In genomic region chr2:66144770-66145169, GRCm38 (mm10) we compare ENCODE assay signal across 15 mouse cellular contexts. TPM values are rescaled to one million over a fixed set of nuclear protein-coding genes. Genes with fewer than 3 reads are reported as not detected.
DNase-seq lines count a peak whose midpoint lies in the region; ATAC-seq and TF ChIP-seq lines count a peak whose summit lies in the region.
"Had no signal": no experiment of that assay in that cellular context is flagged by ENCODE, and none has a peak within 500 bp of the region (broad histone marks: within the 10 kb centered on the region; RNA-seq: fewer than 3 reads in every experiment).

No protein-coding gene starts in this region.

- no peak for TF ChIP-seq CTCF in midbrain, postnatal 0 days (IDR thresholded peaks at IDR 0.05)

- no peaks in the 10 kb centered on the region for H3K9me3 ChIP-seq in kidney, embryonic 14.5 days (ENCODE audit: control insufficient read depth, low read length)
- H3K9me3 ChIP-seq in intestine, embryonic 15.5 days, result no peaks in the 10 kb centered on the region
- H3K9me3 ChIP-seq in midbrain, postnatal 0 days (ENCODE audit: low read length), result no peaks in the 10 kb centered on the region
- H3K9me3 ChIP-seq in midbrain, embryonic 14.5 days (ENCODE audit: control insufficient read depth, low read length), result no peaks in the 10 kb centered on the region
- H3K9me3 ChIP-seq: heart, embryonic 15.5 days; hindbrain, embryonic 13.5 days; liver, embryonic 12.5 days; megakaryocyte, embryonic 14.5 days had no signal

- no peak overlapping the region; the same call in 1 of the 2 replicates for H3K27ac ChIP-seq in kidney, embryonic 14.5 days (ENCODE audit: low read depth, low read length)
- H3K27ac ChIP-seq in intestine, embryonic 15.5 days, result no peak overlapping the region
- no peak overlapping the region for H3K27ac ChIP-seq in midbrain, postnatal 0 days (ENCODE audit: low read depth, low read length)
- no peak overlapping the region for H3K27ac ChIP-seq in midbrain, embryonic 14.5 days (replicated peaks; ENCODE audit: low read depth, low read length)
- H3K27ac ChIP-seq: heart, embryonic 15.5 days; hindbrain, embryonic 13.5 days; liver, embryonic 12.5 days had no signal

- DNase-seq in kidney, adult 18-20 months, result no peak
- DNase-seq in 3134 (ENCODE audit: extremely low read depth, insufficient read length, low spot score), result peak; percentile 31
- peak; percentile 61 for DNase-seq in mesoderm, embryonic 11.5 days (ENCODE audit: low read depth, low spot score)
- no peak for DNase-seq in midbrain, postnatal 0 days (ENCODE audit: low spot score)
- no peak for DNase-seq in left cerebral cortex, postnatal 36 days (ENCODE audit: low spot score in 2 of 2)
- DNase-seq in midbrain, embryonic 14.5 days, result no peak
- DNase-seq: adrenal gland, adult 8-10 months; B cell, adult 2 months; cerebellum, adult 9-10 months had no signal

- H3K4me3 ChIP-seq in kidney, embryonic 14.5 days (ENCODE audit: low read length), result no peak overlapping the region
- no peak overlapping the region for H3K4me3 ChIP-seq in intestine, embryonic 15.5 days (replicated peaks)
- H3K4me3 ChIP-seq in midbrain, postnatal 0 days (ENCODE audit: low read depth, low read length), result no peak overlapping the region
- H3K4me3 ChIP-seq in midbrain, embryonic 14.5 days (replicated peaks; ENCODE audit: low read depth, low read length), result no peak overlapping the region
- H3K4me3 ChIP-seq: heart, embryonic 15.5 days; hindbrain, embryonic 13.5 days; liver, embryonic 12.5 days; megakaryocyte, embryonic 14.5 days had no signal

- intact Hi-C loops in left cerebral cortex, postnatal 36 days (cut with DNase I), result no loop called here

- no peak overlapping the region for H3K9ac ChIP-seq in kidney, embryonic 14.5 days (ENCODE audit: low read depth, low read length)
- no peak overlapping the region for H3K9ac ChIP-seq in intestine, embryonic 15.5 days
- H3K9ac ChIP-seq in midbrain, postnatal 0 days (replicated peaks; ENCODE audit: low read length, poor library complexity, severe bottlenecking), result no peak overlapping the region
- H3K9ac ChIP-seq in midbrain, embryonic 14.5 days (replicated peaks; ENCODE audit: low read length), result no peak overlapping the region
- H3K9ac ChIP-seq: heart, embryonic 15.5 days; hindbrain, embryonic 13.5 days; liver, embryonic 12.5 days had no signal

- no peaks in the 10 kb centered on the region for H3K27me3 ChIP-seq in kidney, embryonic 14.5 days (ENCODE audit: control insufficient read depth, insufficient read depth, low read length)
- H3K27me3 ChIP-seq in intestine, embryonic 15.5 days (replicated peaks), result no peaks in the 10 kb centered on the region
- no peaks in the 10 kb centered on the region for H3K27me3 ChIP-seq in midbrain, postnatal 0 days (ENCODE audit: insufficient read depth, low read length)
- no peaks in the 10 kb centered on the region for H3K27me3 ChIP-seq in midbrain, embryonic 14.5 days (ENCODE audit: control insufficient read depth, insufficient read depth, low read length)
- H3K27me3 ChIP-seq: heart, embryonic 15.5 days; hindbrain, embryonic 13.5 days; liver, embryonic 12.5 days; megakaryocyte, embryonic 14.5 days had no signal

- WGBS in kidney, embryonic 14.5 days, result 9% methylated on average over 5 of the region's 5 CpGs
- WGBS in intestine, embryonic 15.5 days, result 3% methylated on average over 5 of the region's 5 CpGs
- 76% methylated on average over 5 of the region's 5 CpGs for WGBS in midbrain, postnatal 0 days
- WGBS in midbrain, embryonic 14.5 days, result 78% methylated on average over 5 of the region's 5 CpGs

- peak; percentile 58; the same call in 1 of the 2 replicates for ATAC-seq in kidney, embryonic 14.5 days (ENCODE audit: low FRiP score, low TSS enrichment)
- ATAC-seq in intestine, embryonic 15.5 days, result peak; percentile 93
- ATAC-seq in midbrain, postnatal 0 days (ENCODE audit: low FRiP score), result no peak
- ATAC-seq in midbrain, embryonic 14.5 days (ENCODE audit: low FRiP score, low TSS enrichment), result no peak
- ATAC-seq: liver, embryonic 12.5 days had no signal

- H3K4me1 ChIP-seq in kidney, embryonic 14.5 days (ENCODE audit: control insufficient read depth, insufficient read depth, low read length), result 0 out of 2 replicates have a peak, but pooled peaks cover 9% of the 10 kb centered on the region
- H3K4me1 ChIP-seq in intestine, embryonic 15.5 days (replicated peaks), result 0 out of 2 replicates have a peak, but pooled peaks cover 2% of the 10 kb centered on the region
- no peaks in the 10 kb centered on the region for H3K4me1 ChIP-seq in midbrain, postnatal 0 days (ENCODE audit: insufficient read depth, low read length)
- H3K4me1 ChIP-seq in midbrain, embryonic 14.5 days (ENCODE audit: control insufficient read depth, insufficient read depth, low read length), result no peaks in the 10 kb centered on the region
- H3K4me1 ChIP-seq: heart, embryonic 15.5 days; liver, embryonic 12.5 days; megakaryocyte, embryonic 14.5 days had no signal

- H3K36me3 ChIP-seq in kidney, embryonic 14.5 days (ENCODE audit: control insufficient read depth, insufficient read depth, low read length), result no peaks in the 10 kb centered on the region
- no peaks in the 10 kb centered on the region for H3K36me3 ChIP-seq in intestine, embryonic 15.5 days
- no peaks in the 10 kb centered on the region for H3K36me3 ChIP-seq in midbrain, postnatal 0 days (ENCODE audit: insufficient read depth, low read length)
- no peaks in the 10 kb centered on the region for H3K36me3 ChIP-seq in midbrain, embryonic 14.5 days (ENCODE audit: control insufficient read depth, insufficient read depth, low read length)
- H3K36me3 ChIP-seq: heart, embryonic 15.5 days; hindbrain, embryonic 13.5 days; liver, embryonic 12.5 days had no signal

- H3K4me2 ChIP-seq in kidney, embryonic 14.5 days (replicated peaks; ENCODE audit: low read depth, low read length), result no peak overlapping the region
- H3K4me2 ChIP-seq in intestine, embryonic 15.5 days (replicated peaks), result 0 out of 2 replicates have a peak overlapping the region, but pooled peaks have one; percentile 12
- H3K4me2 ChIP-seq in midbrain, postnatal 0 days (ENCODE audit: low read depth, low read length, poor library complexity, severe bottlenecking), result no peak overlapping the region
- no peak overlapping the region for H3K4me2 ChIP-seq in midbrain, embryonic 14.5 days (ENCODE audit: low read length)
- H3K4me2 ChIP-seq: heart, embryonic 15.5 days; hindbrain, embryonic 13.5 days; liver, embryonic 12.5 days had no signal

RNA-seq across cellular contexts. Expression of gene Galnt3, which starts 20.0 kb away (rescaled TPM):
- polyA plus RNA-seq in kidney, embryonic 14.5 days (2014; fragmentation: Nextera tagmentation; extraction: Ambion mirVana), result 7.0 and 9.4 TPM in 2 replicates
- 11.6 and 13.4 TPM in 2 replicates for polyA plus RNA-seq in intestine, embryonic 15.5 days (2015; fragmentation: Nextera tagmentation; extraction: Ambion mirVana)
- 3.5 and 4.7 TPM in 2 replicates for total RNA-seq in midbrain, postnatal 0 days (2014; rRNA removed)
- 1.3 and 1.5 TPM in 2 replicates for polyA plus RNA-seq in midbrain, postnatal 0 days (2015; fragmentation: Nextera tagmentation; extraction: Ambion mirVana)
- total RNA-seq in left cerebral cortex, postnatal 36 days (2021), result 1 to 10 TPM in 1 of 2 experiments, under 1 TPM in 1; 0.99 to 1.9 TPM
- polyA plus RNA-seq in midbrain, embryonic 14.5 days (2014; fragmentation: Nextera tagmentation; extraction: Ambion mirVana), result 0.80 and 1.5 TPM in 2 replicates

Comparison
In these comparisons a context has a peak if more than half of its experiments do, and no peak if none do; other contexts are left out.
1. ATAC-seq: peak in kidney, embryonic 14.5 days (single experiment) and intestine, embryonic 15.5 days (single experiment); none in midbrain, postnatal 0 days (single experiment) and midbrain, embryonic 14.5 days (single experiment).
2. DNase-seq: peak in 3134 (single experiment) and mesoderm, embryonic 11.5 days (single experiment); none in kidney, adult 18-20 months (single experiment), midbrain, postnatal 0 days (single experiment), left cerebral cortex, postnatal 36 days (0 of 2) and midbrain, embryonic 14.5 days (single experiment).